Mouse (Mus musculus) limb, embryonic 10.5 days (tissue): Measurements from ENCODE around the gene Ctsz. TPM values are rescaled to one million over a fixed set of nuclear protein-coding genes. Genes with fewer than 3 reads are reported as not detected.

Experiments
- DNase-seq: peaks from one replicate; pipeline ENCODE4 v3.0.0-alpha.2; 2017; ENCODE audit warnings: low spot score
- H3K27ac ChIP-seq: fragments of 300-500 bp; sonication (generic); 2 replicates; pipeline ENCODE4 v1.5.1; 2016; ENCODE audit warnings: mild to moderate bottlenecking
- H3K27me3 ChIP-seq: fragments of 300-500 bp; sonication (generic); 2 replicates; pipeline ENCODE4 v1.6.1; 2016; ENCODE audit warnings: low read depth, mild to moderate bottlenecking; ENCODE audit not compliant: poor library complexity, severe bottlenecking
- H3K36me3 ChIP-seq: fragments of 300-500 bp; sonication (generic); 2 replicates; pipeline ENCODE4 v1.6.1; 2016; ENCODE audit warnings: mild to moderate bottlenecking, moderate library complexity
- H3K4me1 ChIP-seq: fragments of 300-500 bp; sonication (generic); 2 replicates; pipeline ENCODE4 v1.6.1; 2016
- H3K4me3 ChIP-seq: fragments of 300-500 bp; sonication (generic); 2 replicates; pipeline ENCODE4 v1.5.1; 2016; ENCODE audit warnings: mild to moderate bottlenecking, moderate library complexity
- H3K9me3 ChIP-seq: fragments of 300-500 bp; sonication (generic); replicated peaks from 2 replicates; pipeline ENCODE4 v1.6.1; 2016; ENCODE audit warnings: mild to moderate bottlenecking
- WGBS: fragments of 180-500 bp; shearing (Covaris S2); methylation state at CpG from one replicate; pipeline ENCODE4 v1.1.7; 2016; 5-methylcytosine and 5-hydroxymethylcytosine counted together
- polyA plus RNA-seq: library from polyadenylated mRNA; unstranded; fragments of >200 nt; fragmentation: Nextera tagmentation; extraction: Ambion mirVana; gene quantifications from 2 replicates; pipeline ENCODE4 v1.2.1, GENCODE M21; 2016

Ctsz gene
- polyA plus RNA-seq, 1 experiment from 2014 or later, result 105 TPM

GRCm38 (mm10) chr2:174410222-174410621 is 28.6 kb downstream of the Ctsz start:
- H3K27me3 ChIP-seq, result no peaks in the 10 kb centered on the region
- no peaks in the 10 kb centered on the region for H3K36me3 ChIP-seq
- no peak for DNase-seq
- H3K27ac ChIP-seq, result no peak overlapping the region
- no peaks in the 10 kb centered on the region for H3K4me1 ChIP-seq
- no peak overlapping the region for H3K4me3 ChIP-seq
- 50% methylated on average over 2 of the region's 2 CpGs for WGBS
- H3K9me3 ChIP-seq, result no peaks in the 10 kb centered on the region

- H3K27me3 ChIP-seq, result no peaks in the 10 kb centered on the region
- no peak for DNase-seq
These were observed 38.4 kb downstream of the Ctsz start for GRCm38 (mm10) chr2:174400396-174400795.

GRCm38 (mm10) chr2:174397881-174398280 is 41.0 kb downstream of the Ctsz start:
- DNase-seq, result no peak
- 91% methylated on average over 6 of the region's 6 CpGs for WGBS
- Histone ChIP-seq H3K4me1 (no peaks in the 10 kb centered on the region), H3K9me3 (no peaks in the 10 kb centered on the region), H3K4me3 (no peak overlapping the region), H3K27ac (no peak overlapping the region), H3K36me3 (no peaks in the 10 kb centered on the region), H3K27me3 (no peaks in the 10 kb centered on the region)

More at GRCm38 (mm10) chr2:174400396-174400795, 38.4 kb downstream of the Ctsz start:
- H3K36me3 ChIP-seq, result no peaks in the 10 kb centered on the region
- no peak overlapping the region for H3K4me3 ChIP-seq
- H3K9me3 ChIP-seq, result no peaks in the 10 kb centered on the region
- no peaks in the 10 kb centered on the region for H3K4me1 ChIP-seq
- H3K27ac ChIP-seq, result no peak overlapping the region
- 84% methylated on average over 4 of the region's 4 CpGs for WGBS

- H3K4me3 ChIP-seq, result no peak overlapping the region
- H3K36me3 ChIP-seq, result no peaks in the 10 kb centered on the region
- 86% methylated on average over 1 of the region's 1 CpGs for WGBS
- no peak for DNase-seq
- no peaks in the 10 kb centered on the region for H3K4me1 ChIP-seq
- no peaks in the 10 kb centered on the region for H3K27me3 ChIP-seq
- H3K9me3 ChIP-seq, result no peaks in the 10 kb centered on the region
- no peak overlapping the region for H3K27ac ChIP-seq
These were observed 41.8 kb downstream of the Ctsz start for GRCm38 (mm10) chr2:174397065-174397464.

GRCm38 (mm10) chr2:174396643-174397042 is 42.2 kb downstream of the Ctsz start:
- no peak overlapping the region for H3K4me3 ChIP-seq
- H3K27ac ChIP-seq, result no peak overlapping the region
- no peaks in the 10 kb centered on the region for H3K4me1 ChIP-seq
- no peaks in the 10 kb centered on the region for H3K27me3 ChIP-seq
- H3K9me3 ChIP-seq, result no peaks in the 10 kb centered on the region
- 90% methylated on average over 10 of the region's 10 CpGs for WGBS
- DNase-seq, result no peak
- no peaks in the 10 kb centered on the region for H3K36me3 ChIP-seq

- H3K36me3 ChIP-seq, result no peaks in the 10 kb centered on the region
- H3K27me3 ChIP-seq, result no peaks in the 10 kb centered on the region
- no peak overlapping the region for H3K27ac ChIP-seq
- H3K4me3 ChIP-seq, result no peak overlapping the region
- no peak for DNase-seq
- H3K9me3 ChIP-seq, result no peaks in the 10 kb centered on the region
- 81% methylated on average over 5 of the region's 5 CpGs for WGBS
- H3K4me1 ChIP-seq, result no peaks in the 10 kb centered on the region
These were observed 45.5 kb downstream of the Ctsz start for GRCm38 (mm10) chr2:174393383-174393782.

- H3K4me3 ChIP-seq, result no peak overlapping the region
- no peaks in the 10 kb centered on the region for H3K27me3 ChIP-seq
- no peak overlapping the region for H3K27ac ChIP-seq
- 77% methylated on average over 9 of the region's 9 CpGs for WGBS
- H3K4me1 ChIP-seq, result no peaks in the 10 kb centered on the region
- no peaks in the 10 kb centered on the region for H3K9me3 ChIP-seq
- no peaks in the 10 kb centered on the region for H3K36me3 ChIP-seq
- DNase-seq, result no peak
These were observed 46.3 kb downstream of the Ctsz start for GRCm38 (mm10) chr2:174392554-174392953.

- Histone ChIP-seq H3K4me3 (no peak overlapping the region), H3K4me1 (no peaks in the 10 kb centered on the region), H3K9me3 (no peaks in the 10 kb centered on the region), H3K36me3 (no peaks in the 10 kb centered on the region), H3K27ac (no peak overlapping the region), H3K27me3 (no peaks in the 10 kb centered on the region)
- no peak for DNase-seq
- 89% methylated on average over 3 of the region's 3 CpGs for WGBS
These were observed 46.9 kb downstream of the Ctsz start for GRCm38 (mm10) chr2:174391936-174392335.

GRCm38 (mm10) chr2:174381021-174381420 is 57.8 kb downstream of the Ctsz start:
- no peaks in the 10 kb centered on the region for H3K36me3 ChIP-seq
- DNase-seq, result no peak
- 92% methylated on average over 9 of the region's 9 CpGs for WGBS
- no peak overlapping the region for H3K4me3 ChIP-seq
- H3K4me1 ChIP-seq, result no peaks in the 10 kb centered on the region
- no peaks in the 10 kb centered on the region for H3K27me3 ChIP-seq
- H3K9me3 ChIP-seq, result no peaks in the 10 kb centered on the region
- H3K27ac ChIP-seq, result no peak overlapping the region

Other genes with a start within 250 kb of the Ctsz start
- gene Gnas, start 154.7 kb downstream of the Ctsz start, polyA plus RNA-seq, result 1,045 and 1,269 TPM in 2 replicates
- 14.9 and 15.2 TPM in 2 replicates for gene Gm20721, start 92.3 kb downstream of the Ctsz start, polyA plus RNA-seq
- gene Nelfcd, start 23.2 kb downstream of the Ctsz start, polyA plus RNA-seq, result 193 and 217 TPM in 2 replicates
- 4.8 and 5.0 TPM in 2 replicates for gene Tubb1, start 11.7 kb upstream of the Ctsz start, polyA plus RNA-seq
- gene Atp5e, start 25.1 kb upstream of the Ctsz start, polyA plus RNA-seq, result 527 and 556 TPM in 2 replicates
- 125 and 132 TPM in 2 replicates for gene Prelid3b, start 34.0 kb upstream of the Ctsz start, polyA plus RNA-seq
- gene Zfp831, start 204.5 kb upstream of the Ctsz start, polyA plus RNA-seq, result not detected in 2 replicates